Mouse (Mus musculus): ENCODE results near the gene Clpp. TPM values are rescaled to one million over a fixed set of nuclear protein-coding genes. Genes with fewer than 3 reads are reported as not detected.

The Clpp gene
- polyA plus RNA-seq, 1 experiment from 2014 or later = 174 TPM

DNA sequence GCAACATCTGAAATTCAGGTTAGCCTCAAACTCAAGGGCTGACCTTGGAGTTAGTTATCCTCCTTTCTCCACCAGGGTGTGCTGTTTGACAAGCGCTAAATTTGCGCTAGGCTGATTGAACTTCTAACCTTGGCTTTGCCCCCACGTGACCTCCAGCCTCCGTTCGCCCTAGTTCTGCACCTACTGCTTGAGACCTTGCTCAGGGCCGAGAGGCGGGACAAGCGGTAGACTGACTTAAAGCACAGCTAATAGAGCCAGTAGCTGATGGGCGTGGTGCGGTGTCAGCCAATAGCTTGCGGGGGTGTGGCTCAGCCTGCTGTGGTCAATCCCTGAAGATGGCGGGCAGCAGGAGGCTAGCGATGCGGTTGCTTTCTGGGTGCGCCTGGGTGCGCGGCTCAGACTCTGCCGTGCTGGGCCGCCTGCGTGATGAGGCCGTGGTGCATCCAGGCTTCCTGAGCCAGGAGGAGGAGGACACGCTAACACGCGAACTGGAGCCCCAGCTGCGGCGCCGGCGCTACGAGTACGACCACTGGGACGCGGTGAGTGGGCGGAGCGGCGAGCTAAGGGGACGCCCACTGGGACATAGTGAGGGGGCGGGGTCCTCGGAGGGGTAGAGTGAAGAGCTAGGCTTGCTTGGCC lies 7.0 kb downstream of the Clpp start, which contains the start of gene Alkbh7:
Alkbh7 (plus strand) TSS at position 311 of the 639 bp plus-strand sequence.
- no peaks in the 10 kb centered on the region for H3K9me3 ChIP-seq (ENCODE audit: control insufficient read depth, low read length)
- peak within 1 kb of the TSS; percentile 76 for H3K4me2 ChIP-seq (ENCODE audit: low read depth, low read length)
- H3K9ac ChIP-seq (ENCODE audit: low read depth, low read length) = peak within 1 kb of the TSS; percentile 75
- H3K27me3 ChIP-seq (replicated peaks; ENCODE audit: control insufficient read depth, insufficient read depth, low read length) = no peaks in the 10 kb centered on the region
- WGBS = 0% methylated on average over 38 of the region's 38 CpGs
- peak within 1 kb of the TSS; percentile 70 for H3K4me3 ChIP-seq (ENCODE audit: low read length)
- H3K4me1 ChIP-seq (ENCODE audit: control insufficient read depth, insufficient read depth, low read length) = 0 out of 2 replicates have a peak, but pooled peaks cover 5% of the 10 kb centered on the region
- peaks cover 26% of the 10 kb centered on the region for H3K36me3 ChIP-seq (ENCODE audit: control insufficient read depth, insufficient read depth, low read length)
- H3K27ac ChIP-seq (ENCODE audit: low read length) = peak within 1 kb of the TSS; percentile 47; the same call in 1 of the 2 replicates
- peak; percentile 100 for ATAC-seq

DNA sequence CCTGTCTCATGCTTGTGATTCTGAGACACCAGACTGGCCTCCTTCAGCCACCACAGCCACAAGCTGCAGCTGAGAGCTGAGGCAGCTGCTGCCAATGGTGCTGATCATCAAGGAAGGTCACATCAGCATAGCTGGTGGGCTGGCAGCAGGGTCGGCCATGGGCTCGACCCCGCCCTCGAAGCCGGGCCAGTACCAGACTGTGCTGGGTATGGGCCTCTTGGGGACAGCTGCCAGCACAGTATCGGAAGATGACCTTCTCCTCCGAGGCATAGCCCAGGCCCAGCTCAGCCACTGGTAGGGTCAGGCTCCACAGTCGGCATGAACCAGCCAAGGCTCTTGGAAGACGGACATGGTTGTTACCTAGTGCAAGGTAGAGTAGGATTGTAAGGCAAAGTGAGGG lies 9.3 kb downstream of the Clpp start:
- Histone ChIP-seq H3K27me3 (replicated peaks; ENCODE audit: control insufficient read depth, insufficient read depth, low read length) (no peaks in the 10 kb centered on the region), H3K4me1 (ENCODE audit: control insufficient read depth, insufficient read depth, low read length) (0 out of 2 replicates have a peak, but pooled peaks cover 5% of the 10 kb centered on the region), H3K36me3 (ENCODE audit: control insufficient read depth, insufficient read depth, low read length) (peaks cover 25% of the 10 kb centered on the region), H3K9me3 (ENCODE audit: control insufficient read depth, low read length) (no peaks in the 10 kb centered on the region), H3K4me3 (ENCODE audit: low read length) (no peak overlapping the region), H3K9ac (ENCODE audit: low read depth, low read length) (no peak overlapping the region), H3K4me2 (ENCODE audit: low read depth, low read length) (no peak overlapping the region), H3K27ac (ENCODE audit: low read length) (no peak overlapping the region)
- 93% methylated on average over 9 of the region's 9 CpGs for WGBS
- ATAC-seq = no peak

DNA sequence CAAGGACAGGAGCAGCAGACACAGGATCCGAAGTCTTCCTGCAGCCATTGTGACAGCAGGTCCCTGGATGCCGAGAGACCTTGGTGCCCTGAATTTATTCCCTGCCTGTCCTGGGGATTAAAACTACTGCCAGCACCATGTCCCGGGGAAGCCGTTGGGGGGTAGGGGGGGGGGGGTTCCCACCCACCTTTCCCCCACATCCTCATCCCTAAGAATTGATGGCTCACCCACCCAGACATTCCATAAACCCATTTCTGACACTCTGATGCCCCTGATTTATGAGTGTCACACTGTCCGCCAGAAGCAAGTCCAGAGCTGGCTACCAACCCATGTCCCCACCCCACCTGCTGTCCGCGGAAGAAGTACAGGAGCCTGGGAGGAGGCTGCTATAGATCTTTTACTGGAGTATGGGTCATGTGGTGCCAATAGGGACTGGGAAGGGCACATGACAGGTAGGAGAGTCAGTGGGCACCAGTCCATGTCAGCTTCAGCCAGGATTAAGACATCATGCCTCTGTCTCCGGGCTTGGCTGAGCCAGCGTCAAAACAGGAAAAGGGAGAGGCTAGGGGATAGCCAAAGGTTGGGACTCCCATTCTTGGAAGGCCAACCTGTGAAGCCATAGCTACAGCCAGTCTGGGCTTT lies 10.0 kb downstream of the Clpp start, which contains the start of gene Pspn:
Pspn (minus strand) TSS at position 51 of the 642 bp plus-strand sequence.
- peaks cover 28% of the 10 kb centered on the region for H3K36me3 ChIP-seq (ENCODE audit: control insufficient read depth, insufficient read depth, low read length)
- no peak for ATAC-seq
- H3K4me2 ChIP-seq (ENCODE audit: low read depth, low read length) = no peak within 1 kb of the TSS
- 83% methylated on average over 9 of the region's 9 CpGs for WGBS
- H3K27me3 ChIP-seq (replicated peaks; ENCODE audit: control insufficient read depth, insufficient read depth, low read length) = no peaks in the 10 kb centered on the region
- H3K9me3 ChIP-seq (ENCODE audit: control insufficient read depth, low read length) = no peaks in the 10 kb centered on the region
- 0 out of 2 replicates have a peak, but pooled peaks cover 5% of the 10 kb centered on the region for H3K4me1 ChIP-seq (ENCODE audit: control insufficient read depth, insufficient read depth, low read length)
- no peak within 1 kb of the TSS for H3K9ac ChIP-seq (ENCODE audit: low read depth, low read length)
- H3K27ac ChIP-seq (ENCODE audit: low read length) = no peak within 1 kb of the TSS
- no peak within 1 kb of the TSS for H3K4me3 ChIP-seq (ENCODE audit: low read length)

DNA sequence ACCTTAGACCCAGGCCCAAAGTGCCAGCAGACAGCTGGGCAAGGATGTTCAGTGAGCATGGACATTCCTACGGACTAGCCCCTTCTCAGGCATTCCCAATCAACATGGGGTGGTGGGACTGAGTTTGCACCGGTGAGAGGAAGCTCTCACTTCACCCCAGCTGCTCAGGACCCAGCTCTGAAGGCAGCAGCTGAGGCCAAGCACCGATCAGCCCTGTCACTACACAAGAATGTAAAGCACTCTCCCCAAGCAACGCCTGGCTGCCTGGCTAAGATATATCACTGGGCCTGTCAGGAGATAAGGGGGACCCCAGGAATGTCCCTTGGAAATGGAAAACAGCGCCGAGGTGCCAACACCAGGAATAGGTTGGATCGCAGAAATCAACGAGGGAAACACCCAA lies 11.1 kb downstream of the Clpp start:
- Histone ChIP-seq H3K4me1 (ENCODE audit: control insufficient read depth, insufficient read depth, low read length) (0 out of 2 replicates have a peak, but pooled peaks cover 5% of the 10 kb centered on the region), H3K9ac (ENCODE audit: low read depth, low read length) (no peak overlapping the region), H3K4me3 (ENCODE audit: low read length) (no peak overlapping the region), H3K27me3 (replicated peaks; ENCODE audit: control insufficient read depth, insufficient read depth, low read length) (no peaks in the 10 kb centered on the region), H3K36me3 (ENCODE audit: control insufficient read depth, insufficient read depth, low read length) (peaks cover 25% of the 10 kb centered on the region), H3K9me3 (ENCODE audit: control insufficient read depth, low read length) (no peaks in the 10 kb centered on the region), H3K4me2 (ENCODE audit: low read depth, low read length) (no peak overlapping the region), H3K27ac (ENCODE audit: low read length) (no peak overlapping the region)
- ATAC-seq = no peak
- 53% methylated on average over 8 of the region's 8 CpGs for WGBS

DNA sequence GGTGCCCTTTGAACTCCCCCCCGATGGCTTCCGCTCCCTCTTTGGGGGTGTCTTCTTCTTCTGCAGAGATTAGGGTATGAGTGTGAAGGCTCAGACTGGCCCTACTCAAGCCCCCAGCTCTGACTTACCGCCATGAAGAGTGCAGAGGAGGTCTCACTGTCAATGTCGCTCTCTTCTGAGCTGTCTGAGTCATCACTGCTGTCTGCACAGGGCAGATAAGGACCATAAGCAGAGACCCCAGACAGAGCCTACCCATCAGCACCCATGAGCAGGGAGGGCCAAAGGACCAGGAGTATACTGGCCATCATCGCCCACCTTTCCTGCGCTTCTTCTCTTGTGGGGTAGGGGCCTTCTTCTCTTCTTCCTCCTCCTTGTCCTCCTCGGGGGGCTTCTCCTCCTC lies 13.9 kb downstream of the Clpp start:
- Histone ChIP-seq H3K9me3 (ENCODE audit: control insufficient read depth, low read length) (no peaks in the 10 kb centered on the region), H3K36me3 (ENCODE audit: control insufficient read depth, insufficient read depth, low read length) (peaks cover 39% of the 10 kb centered on the region), H3K27ac (ENCODE audit: low read length) (no peak overlapping the region), H3K9ac (ENCODE audit: low read depth, low read length) (no peak overlapping the region), H3K4me3 (ENCODE audit: low read length) (no peak overlapping the region), H3K4me1 (ENCODE audit: control insufficient read depth, insufficient read depth, low read length) (no peaks in the 10 kb centered on the region), H3K4me2 (ENCODE audit: low read depth, low read length) (no peak overlapping the region), H3K27me3 (replicated peaks; ENCODE audit: control insufficient read depth, insufficient read depth, low read length) (no peaks in the 10 kb centered on the region)
- no peak for ATAC-seq
- WGBS = 93% methylated on average over 7 of the region's 7 CpGs

DNA sequence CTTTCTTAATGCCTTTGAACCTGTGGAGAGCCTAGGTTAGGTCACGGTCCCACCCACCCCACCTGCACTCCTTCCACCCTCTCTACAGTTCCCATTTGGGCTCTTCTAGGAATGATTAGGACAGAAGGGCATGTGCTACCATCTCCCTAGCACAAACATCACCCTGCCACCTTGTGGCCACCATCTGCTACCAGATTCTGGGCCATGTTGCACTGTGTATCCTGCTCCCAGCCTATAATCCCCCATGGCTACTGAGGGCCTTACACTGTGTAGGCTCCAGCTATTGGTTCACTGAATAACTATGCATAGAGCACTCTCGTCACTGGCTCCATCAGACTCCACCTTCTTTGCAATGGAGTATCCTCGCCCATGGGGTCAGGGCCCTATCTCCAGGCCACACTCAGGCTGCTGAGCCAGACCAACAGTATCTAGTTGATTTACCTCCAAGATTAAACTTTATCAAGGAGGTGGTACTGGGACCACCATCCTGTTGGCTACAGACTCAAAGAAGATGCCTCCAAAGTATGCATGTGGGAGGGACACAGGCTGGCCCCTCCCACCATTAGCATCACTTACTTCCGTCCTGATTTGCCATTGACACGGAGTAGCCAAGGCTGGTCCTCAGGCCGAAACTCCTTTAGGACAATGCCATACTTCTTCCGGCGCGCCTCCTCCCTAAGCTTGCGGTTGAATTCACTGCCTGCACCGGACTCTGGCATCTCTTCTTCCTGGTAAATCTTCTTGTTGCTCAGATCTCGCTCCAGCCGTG lies 17.2 kb downstream of the Clpp start:
- H3K9me3 ChIP-seq (ENCODE audit: control insufficient read depth, low read length) = no peaks in the 10 kb centered on the region
- no peak overlapping the region for H3K9ac ChIP-seq (ENCODE audit: low read depth, low read length)
- 92% methylated on average over 13 of the region's 13 CpGs for WGBS
- no peak for ATAC-seq
- H3K27ac ChIP-seq (ENCODE audit: low read length) = no peak overlapping the region
- H3K4me1 ChIP-seq (ENCODE audit: control insufficient read depth, insufficient read depth, low read length) = peaks cover 14% of the 10 kb centered on the region
- no peak overlapping the region for H3K4me2 ChIP-seq (ENCODE audit: low read depth, low read length)
- H3K4me3 ChIP-seq (ENCODE audit: low read length) = no peak overlapping the region
- H3K27me3 ChIP-seq (replicated peaks; ENCODE audit: control insufficient read depth, insufficient read depth, low read length) = no peaks in the 10 kb centered on the region
- peaks cover 33% of the 10 kb centered on the region for H3K36me3 ChIP-seq (ENCODE audit: control insufficient read depth, insufficient read depth, low read length)

DNA sequence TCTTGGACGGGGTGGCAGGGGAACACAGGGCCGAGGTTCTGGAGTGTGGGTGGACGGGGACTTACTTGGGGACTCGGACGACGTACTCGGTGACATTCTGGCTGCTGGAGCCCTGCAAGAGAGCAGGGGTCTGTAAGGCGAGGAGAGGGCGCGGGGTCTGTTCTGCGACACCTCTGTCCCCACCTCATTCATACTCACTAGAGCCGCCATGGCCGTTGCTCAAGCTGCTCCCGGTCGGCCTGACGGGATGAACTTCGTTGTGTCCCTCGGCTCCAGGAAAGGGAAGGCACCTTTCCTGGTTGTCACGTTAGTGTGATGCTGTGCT lies 20.8 kb downstream of the Clpp start:
- WGBS = 0% methylated on average over 19 of the region's 19 CpGs
- peak overlapping the region; percentile 83 for H3K4me3 ChIP-seq (ENCODE audit: low read length)
- peaks cover 16% of the 10 kb centered on the region for H3K36me3 ChIP-seq (ENCODE audit: control insufficient read depth, insufficient read depth, low read length)
- peak overlapping the region; percentile 75 for H3K27ac ChIP-seq (ENCODE audit: low read length)
- ATAC-seq = peak; percentile 65
- no peaks in the 10 kb centered on the region for H3K27me3 ChIP-seq (replicated peaks; ENCODE audit: control insufficient read depth, insufficient read depth, low read length)
- H3K9me3 ChIP-seq (ENCODE audit: control insufficient read depth, low read length) = no peaks in the 10 kb centered on the region
- H3K4me1 ChIP-seq (ENCODE audit: control insufficient read depth, insufficient read depth, low read length) = peaks cover 14% of the 10 kb centered on the region
- H3K9ac ChIP-seq (ENCODE audit: low read depth, low read length) = peak overlapping the region; percentile 84
- peak overlapping the region; percentile 78 for H3K4me2 ChIP-seq (ENCODE audit: low read depth, low read length)

DNA sequence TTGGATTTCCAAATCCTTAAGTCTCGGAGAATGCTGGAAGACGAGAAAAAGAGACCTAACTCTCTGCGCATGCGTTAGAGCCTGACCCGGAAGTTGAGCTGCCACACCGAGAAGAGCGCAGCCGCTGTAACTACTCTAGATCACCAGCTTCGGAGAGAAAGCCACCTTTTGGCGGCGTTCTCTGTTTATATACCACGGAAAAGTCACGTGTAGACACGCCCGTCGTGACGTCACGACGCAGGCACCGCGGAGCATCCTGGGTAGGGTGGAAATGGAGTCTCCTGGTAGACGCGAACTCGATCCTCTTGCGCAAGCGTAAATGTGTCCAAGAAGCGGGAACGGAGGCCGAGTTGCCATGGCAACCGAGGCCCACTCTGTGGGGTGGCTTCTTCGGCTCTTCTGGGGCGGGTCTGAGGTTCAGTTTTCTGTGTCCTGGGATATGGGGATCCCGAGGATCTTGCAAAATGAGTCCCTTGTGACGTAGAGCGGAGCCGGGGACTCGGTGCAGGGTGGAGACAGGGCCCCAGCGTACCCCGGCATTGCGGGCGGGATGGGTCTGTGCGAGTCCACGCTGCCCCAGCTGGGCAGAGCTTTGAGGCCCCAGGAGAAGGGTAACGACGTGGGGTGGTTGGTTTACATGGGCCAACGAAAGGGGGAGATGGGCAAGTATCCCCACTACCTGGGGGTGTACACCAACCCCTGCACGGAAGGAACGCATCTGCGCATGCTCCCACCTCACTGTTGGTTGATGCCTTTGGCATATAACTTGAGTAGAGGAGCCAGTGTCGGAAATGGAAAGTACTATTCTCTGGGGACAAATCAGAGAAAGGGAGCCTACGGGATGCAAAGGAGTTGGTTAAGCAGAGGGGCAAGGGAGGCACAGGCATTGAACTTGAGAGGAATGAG lies 21.4 kb downstream of the Clpp start, which contains the start of the genes Gtf2f1 and Gm17949:
Gtf2f1 (minus strand) TSS at position 53 of the 906 bp plus-strand sequence.
Gm17949 (plus strand) TSS at position 234 of the 906 bp plus-strand sequence.
- H3K27ac ChIP-seq (ENCODE audit: low read length) = peak within 1 kb of the TSS; percentile 93
- H3K9me3 ChIP-seq (ENCODE audit: control insufficient read depth, low read length) = no peaks in the 10 kb centered on the region
- H3K4me2 ChIP-seq (ENCODE audit: low read depth, low read length) = peak within 1 kb of the TSS; percentile 78
- peak; percentile 93 for ATAC-seq
- peak within 1 kb of the TSS; percentile 84 for H3K9ac ChIP-seq (ENCODE audit: low read depth, low read length)
- WGBS = under 1% methylated on average over 51 of the region's 51 CpGs
- peaks cover 14% of the 10 kb centered on the region for H3K4me1 ChIP-seq (ENCODE audit: control insufficient read depth, insufficient read depth, low read length)
- peak within 1 kb of the TSS; percentile 83 for H3K4me3 ChIP-seq (ENCODE audit: low read length)
- peaks cover 12% of the 10 kb centered on the region for H3K36me3 ChIP-seq (ENCODE audit: control insufficient read depth, insufficient read depth, low read length)
- no peaks in the 10 kb centered on the region for H3K27me3 ChIP-seq (replicated peaks; ENCODE audit: control insufficient read depth, insufficient read depth, low read length)

All from intestine, embryonic 16.5 days (tissue).